Comparison of ENCODE assay signal across 8 mouse cellular contexts in genomic region chr3:103172615-103173014, GRCm38 (mm10). TPM values are rescaled to one million over a fixed set of nuclear protein-coding genes. Genes with fewer than 3 reads are reported as not detected.
DNase-seq lines count a peak whose midpoint lies in the region; ATAC-seq and TF ChIP-seq lines count a peak whose summit lies in the region.

No protein-coding gene starts in this region.

- H3K9me3 ChIP-seq in heart, embryonic 16.5 days (replicated peaks; ENCODE audit: control insufficient read depth, low read length): no peaks in the 10 kb centered on the region
- H3K9me3 ChIP-seq in hindbrain, postnatal 0 days (ENCODE audit: low read length): no peaks in the 10 kb centered on the region
- H3K9me3 ChIP-seq in midbrain, embryonic 15.5 days: no peaks in the 10 kb centered on the region

- no peaks in the 10 kb centered on the region for H3K27me3 ChIP-seq in heart, embryonic 16.5 days (ENCODE audit: control insufficient read depth, insufficient read depth, low read length)
- no peaks in the 10 kb centered on the region for H3K27me3 ChIP-seq in hindbrain, postnatal 0 days (ENCODE audit: insufficient read depth, low read length)
- H3K27me3 ChIP-seq in midbrain, embryonic 15.5 days (replicated peaks): no peaks in the 10 kb centered on the region

- H3K4me3 ChIP-seq in heart, embryonic 16.5 days (ENCODE audit: low read length): peak overlapping the region; percentile 97
- peak overlapping the region; percentile 45 for H3K4me3 ChIP-seq in bone marrow, adult 2 months (replicated peaks; ENCODE audit: control insufficient read depth, low read depth, low read length)
- peak overlapping the region; percentile 91 for H3K4me3 ChIP-seq in hindbrain, postnatal 0 days (ENCODE audit: low read length)
- peak overlapping the region; percentile 74 for H3K4me3 ChIP-seq in midbrain, embryonic 15.5 days

- no peak for DNase-seq in heart, postnatal 36 days
- no peak for DNase-seq in hindbrain, postnatal 0 days (ENCODE audit: low spot score)
- DNase-seq in right cerebral cortex, postnatal 36 days (ENCODE audit: low spot score in 2 of 2): no peak
- DNase-seq in thymus, postnatal 14 days: no peak
- DNase-seq in Muller cell, postnatal 12 days (ENCODE audit: inconsistent ontology term): no peak

- intact Hi-C loops in heart, postnatal 36 days (cut with DNase I): loop anchor here (5.0 kb wide), 2 partner anchors 110 to 455 kb away; no protein-coding TSS in a partner anchor

- peak overlapping the region; percentile 94 for H3K9ac ChIP-seq in heart, embryonic 16.5 days (ENCODE audit: low read length)
- H3K9ac ChIP-seq in hindbrain, postnatal 0 days (replicated peaks; ENCODE audit: low read length): peak overlapping the region; percentile 91; the same call in 1 of the 2 replicates
- peak overlapping the region; percentile 86 for H3K9ac ChIP-seq in midbrain, embryonic 15.5 days

- no peak for TF ChIP-seq POLR2A in bone marrow, adult 2 months (IDR thresholded peaks at IDR 0.05; ENCODE audit: borderline replicate concordance, control insufficient read depth, low read depth, low read length)

- no peak for TF ChIP-seq CTCF in bone marrow, adult 2 months (IDR thresholded peaks at IDR 0.05; ENCODE audit: control insufficient read depth, insufficient read depth, low read length)
- TF ChIP-seq CTCF in hindbrain, postnatal 0 days (IDR thresholded peaks at IDR 0.05; ENCODE audit: low read depth): no peak

- WGBS in heart, embryonic 16.5 days: 48% methylated on average over 5 of the region's 5 CpGs
- 14% methylated on average over 5 of the region's 5 CpGs for WGBS in bone marrow, adult 2 months
- 50% methylated on average over 5 of the region's 5 CpGs for WGBS in hindbrain, postnatal 0 days
- WGBS in midbrain, embryonic 15.5 days: 53% methylated on average over 5 of the region's 5 CpGs

- H3K4me1 ChIP-seq in heart, embryonic 16.5 days (ENCODE audit: control insufficient read depth, insufficient read depth, low read length): peaks cover 10% of the 10 kb centered on the region
- no peaks in the 10 kb centered on the region; the same call in 1 of the 2 replicates for H3K4me1 ChIP-seq in bone marrow, adult 2 months (ENCODE audit: control insufficient read depth, insufficient read depth, low read length)
- peaks cover 6% of the 10 kb centered on the region; the same call in 1 of the 2 replicates for H3K4me1 ChIP-seq in hindbrain, postnatal 0 days (ENCODE audit: insufficient read depth, low read length)
- H3K4me1 ChIP-seq in midbrain, embryonic 15.5 days: peaks cover 16% of the 10 kb centered on the region

- H3K36me3 ChIP-seq in heart, embryonic 16.5 days (ENCODE audit: control insufficient read depth, insufficient read depth): peaks cover 27% of the 10 kb centered on the region
- peaks cover 21% of the 10 kb centered on the region for H3K36me3 ChIP-seq in hindbrain, postnatal 0 days (ENCODE audit: insufficient read depth, low read length)
- H3K36me3 ChIP-seq in midbrain, embryonic 15.5 days (replicated peaks): peaks cover 24% of the 10 kb centered on the region

- no peak for ATAC-seq in heart, embryonic 16.5 days (replicated peaks; ENCODE audit: extremely low read depth, insufficient read depth, low FRiP score)
- no peak for ATAC-seq in hindbrain, postnatal 0 days
- ATAC-seq in midbrain, embryonic 15.5 days (replicated peaks): no peak

- peak overlapping the region; percentile 85 for H3K4me2 ChIP-seq in heart, embryonic 16.5 days (ENCODE audit: low read depth, low read length)
- H3K4me2 ChIP-seq in hindbrain, postnatal 0 days (ENCODE audit: low read depth, low read length): peak overlapping the region; percentile 83
- peak overlapping the region; percentile 60 for H3K4me2 ChIP-seq in midbrain, embryonic 15.5 days

- H3K27ac ChIP-seq in heart, embryonic 16.5 days (ENCODE audit: low read length): no peak overlapping the region
- no peak overlapping the region for H3K27ac ChIP-seq in bone marrow, adult 2 months (ENCODE audit: control insufficient read depth, insufficient read depth, low read depth, low read length, poor library complexity)
- no peak overlapping the region for H3K27ac ChIP-seq in hindbrain, postnatal 0 days
- no peak overlapping the region for H3K27ac ChIP-seq in midbrain, embryonic 15.5 days

RNA-seq across cellular contexts. Expression of gene Bcas2, which starts 1.2 kb away (rescaled TPM):
- 115 and 141 TPM in 2 replicates for polyA plus RNA-seq in heart, embryonic 16.5 days (2015; fragmentation: Nextera tagmentation; extraction: Ambion mirVana)
- total RNA-seq in heart, postnatal 36 days (2021): 10 to 100 TPM; 50.4 to 54.6 TPM
- 51.7 and 63.7 TPM in 2 replicates for polyA plus RNA-seq in bone marrow, adult 2 months (2011; ENCODE audit: insufficient read depth, insufficient read length, low replicate concordance, missing spikeins)
- 54.6 and 60.7 TPM in 2 replicates for total RNA-seq in hindbrain, postnatal 0 days (2014; rRNA removed)
- polyA plus RNA-seq in hindbrain, postnatal 0 days (2015; fragmentation: Nextera tagmentation; extraction: Ambion mirVana): 204 and 220 TPM in 2 replicates
- 221 and 230 TPM in 2 replicates for polyA plus RNA-seq in midbrain, embryonic 15.5 days (2015; fragmentation: Nextera tagmentation; extraction: Ambion mirVana)

Comparison
In these comparisons a context has a peak if more than half of its experiments do, and no peak if none do; other contexts are left out.
1. H3K4me3 ChIP-seq: peak in every context shown above with its lines; median percentile 97 in heart, embryonic 16.5 days; 91 in hindbrain, postnatal 0 days; 74 in midbrain, embryonic 15.5 days; 45 in bone marrow, adult 2 months.